Mouse (Mus musculus) lung, embryonic 14.5 days (tissue): ENCODE measurements around the gene Rbbp8nl. TPM values are rescaled to one million over a fixed set of nuclear protein-coding genes. Genes with fewer than 3 reads are reported as not detected.
"Not testable (repeated sequence)": the region's sequence is repeated elsewhere in the genome, so short reads cannot be mapped to it uniquely, and the experiment has no call there.

Source experiments
- ATAC-seq: fragments of 200-750 bp; cut with Nextera tagmentation; 2 replicates; pipeline ENCODE4 v1.8.0; 2017; ENCODE audit warnings: mild to moderate bottlenecking, moderate TSS enrichment, moderate library complexity; ENCODE audit not compliant: insufficient read depth
- DNase-seq: peaks from one replicate; pipeline ENCODE4 v3.0.0-alpha.2; 2015
- H3K27ac ChIP-seq: fragments of 300-500 bp; sonication (generic); 2 replicates; pipeline ENCODE4 v1.5.1; 2014; ENCODE audit warnings: low read depth, mild to moderate bottlenecking, moderate library complexity
- H3K27me3 ChIP-seq: fragments of 300-500 bp; sonication (generic); 2 replicates; pipeline ENCODE4 v1.6.1; 2014; ENCODE audit warnings: low read length, control low read depth; ENCODE audit not compliant: insufficient read depth
- H3K36me3 ChIP-seq: fragments of 300-500 bp; sonication (generic); 2 replicates; pipeline ENCODE4 v1.6.1; 2014; ENCODE audit warnings: control low read depth; ENCODE audit not compliant: insufficient read depth
- H3K4me1 ChIP-seq: fragments of 300-500 bp; sonication (generic); 2 replicates; pipeline ENCODE4 v1.6.1; 2014; ENCODE audit warnings: antibody characterized with exemption, control low read depth; ENCODE audit not compliant: insufficient read depth
- H3K4me2 ChIP-seq: fragments of 300-500 bp; sonication (generic); 2 replicates; pipeline ENCODE4 v1.6.1; 2014; ENCODE audit warnings: mild to moderate bottlenecking
- H3K4me3 ChIP-seq: fragments of 300-500 bp; sonication (generic); 2 replicates; pipeline ENCODE4 v1.5.1; 2014; ENCODE audit warnings: low read depth, low read length
- H3K9ac ChIP-seq: fragments of 300-500 bp; sonication (generic); 2 replicates; pipeline ENCODE4 v1.6.1; 2014
- H3K9me3 ChIP-seq: fragments of 300-500 bp; sonication (generic); 2 replicates; pipeline ENCODE4 v1.6.1; 2016; ENCODE audit warnings: low read depth, low read length, control low read depth
- CTCF ChIP-seq: IDR thresholded peaks from 2 replicates; pipeline ENCODE4 v1.5.1; 2016; ENCODE audit warnings: antibody characterized with exemption, low read depth
- WGBS: fragments of 180-500 bp; shearing (Covaris S2); extraction: QIAGEN DNeasy Blood & Tissue Kit; methylation state at CpG from one replicate; pipeline ENCODE4 v1.1.7; 2014; 5-methylcytosine and 5-hydroxymethylcytosine counted together
- polyA plus RNA-seq: library from polyadenylated mRNA; unstranded; fragments of >200 nt; fragmentation: Nextera tagmentation; extraction: Ambion mirVana; gene quantifications from 2 replicates; pipeline ENCODE4 v1.2.1, GENCODE M21; 2014

Gene Rbbp8nl
- polyA plus RNA-seq, 1 experiment from 2014 or later = 2.3 TPM

DNA sequence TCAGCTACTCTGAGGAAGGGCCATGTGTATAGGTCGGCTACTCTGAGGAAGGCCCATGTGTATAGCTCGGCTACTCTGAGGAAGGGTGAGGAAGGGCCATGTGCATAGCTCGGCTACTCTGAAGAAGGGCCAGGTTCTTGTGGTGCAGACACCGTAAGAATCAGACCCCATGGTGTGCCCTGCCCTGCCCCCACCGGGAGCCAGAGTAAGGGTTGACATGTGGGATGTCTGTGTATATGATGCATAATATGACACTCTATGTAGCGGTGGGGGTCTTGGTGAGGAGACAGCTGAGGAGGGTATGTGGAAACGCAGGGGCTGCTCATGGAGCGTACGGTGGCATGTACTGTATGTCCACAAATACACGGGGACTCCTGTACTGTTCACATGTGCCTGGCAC, 20.4 kb downstream of the Rbbp8nl start:
- Histone ChIP-seq H3K4me3 (no peak overlapping the region), H3K27ac (no peak overlapping the region), H3K27me3 (no peaks in the 10 kb centered on the region), H3K36me3 (peaks cover 39% of the 10 kb centered on the region), H3K4me2 (no peak overlapping the region), H3K4me1 (peaks cover 2% of the 10 kb centered on the region; the same call in 1 of the 2 replicates), H3K9ac (no peak overlapping the region), H3K9me3 (no peaks in the 10 kb centered on the region)
- ATAC-seq (no peak), DNase-seq (no peak)
- no peak for TF ChIP-seq CTCF
- 90% methylated on average over 10 of the region's 10 CpGs for WGBS

DNA sequence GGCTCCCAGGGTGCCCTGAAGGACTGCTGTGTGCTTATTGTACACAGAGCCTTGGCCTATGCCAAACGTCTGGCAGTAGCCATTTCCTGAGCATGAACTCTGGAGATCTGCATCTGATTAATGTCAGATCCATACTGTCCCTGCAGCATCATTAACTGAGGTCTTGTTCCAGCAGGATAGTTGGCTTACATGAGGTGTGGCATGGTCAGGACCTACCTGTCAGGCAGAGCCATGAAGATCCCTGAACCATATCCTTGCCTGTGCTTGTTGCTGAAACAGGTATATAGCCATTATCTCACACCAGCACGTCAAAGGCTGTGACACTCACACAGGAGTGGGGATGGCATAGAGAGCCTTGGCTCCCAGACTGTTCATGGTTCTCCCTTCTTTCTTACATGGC, 21.7 kb downstream of the Rbbp8nl start:
- TF ChIP-seq CTCF = no peak
- Histone ChIP-seq H3K4me3 (no peak overlapping the region), H3K4me2 (no peak overlapping the region), H3K9ac (no peak overlapping the region), H3K27ac (no peak overlapping the region), H3K36me3 (peaks cover 50% of the 10 kb centered on the region), H3K9me3 (no peaks in the 10 kb centered on the region), H3K4me1 (no peaks in the 10 kb centered on the region), H3K27me3 (no peaks in the 10 kb centered on the region)
- DNase-seq = no peak
- ATAC-seq = no peak
- WGBS = 56% methylated on average over 2 of the region's 2 CpGs

DNA sequence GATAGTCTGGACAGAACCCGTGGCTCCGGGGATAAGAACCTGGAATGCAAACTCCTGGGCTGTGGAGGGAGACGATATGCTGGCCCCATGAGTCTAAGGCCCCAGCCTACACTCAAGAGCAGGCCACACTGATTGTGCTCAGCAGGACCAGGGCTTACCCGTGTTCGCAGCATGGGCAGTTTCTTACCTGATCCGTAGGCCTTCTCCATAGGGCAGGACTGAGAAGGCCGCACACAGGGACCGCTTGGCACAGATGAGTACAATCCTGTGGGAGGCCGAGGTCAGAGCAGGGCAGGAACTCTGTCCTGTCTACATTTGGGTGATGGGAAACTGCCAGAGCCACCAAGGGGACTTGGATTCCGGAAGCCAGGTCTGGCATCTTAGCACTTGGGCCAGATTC, 26.8 kb downstream of the Rbbp8nl start:
- 82% methylated on average over 10 of the region's 10 CpGs for WGBS
- Histone ChIP-seq H3K36me3 (peaks cover 77% of the 10 kb centered on the region), H3K4me1 (peaks cover 3% of the 10 kb centered on the region; the same call in 1 of the 2 replicates), H3K9me3 (no peaks in the 10 kb centered on the region), H3K27me3 (no peaks in the 10 kb centered on the region), H3K9ac (no peak overlapping the region), H3K4me2 (no peak overlapping the region), H3K27ac (no peak overlapping the region), H3K4me3 (no peak overlapping the region)
- DNase-seq (no peak), ATAC-seq (no peak)
- no peak for TF ChIP-seq CTCF

DNA sequence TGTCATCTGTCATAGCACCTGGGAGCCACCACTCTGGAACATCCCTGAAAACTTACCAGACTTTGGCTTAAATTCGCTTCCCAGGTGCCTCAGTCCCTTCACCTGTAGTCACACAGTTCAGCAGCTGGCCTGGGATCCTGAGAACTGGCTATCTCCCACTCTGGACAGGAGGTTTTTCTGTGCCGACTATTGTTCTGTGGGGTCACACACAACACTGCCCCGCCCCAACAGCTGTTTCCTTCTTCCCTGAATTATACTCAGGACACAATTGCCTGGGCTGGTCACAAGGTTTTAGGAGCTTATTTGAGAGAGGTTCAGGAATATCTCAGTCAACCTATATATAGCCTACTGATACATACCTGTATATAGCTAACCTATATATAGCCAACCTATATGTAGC, 27.2 kb downstream of the Rbbp8nl start:
- TF ChIP-seq CTCF = no peak
- no peaks in the 10 kb centered on the region for H3K9me3 ChIP-seq
- no peak overlapping the region for H3K9ac ChIP-seq
- H3K4me2 ChIP-seq = no peak overlapping the region
- H3K27me3 ChIP-seq = no peaks in the 10 kb centered on the region
- peaks cover 78% of the 10 kb centered on the region for H3K36me3 ChIP-seq
- WGBS = 69% methylated on average over 3 of the region's 3 CpGs
- no peak overlapping the region for H3K27ac ChIP-seq
- peaks cover 4% of the 10 kb centered on the region; the same call in 1 of the 2 replicates for H3K4me1 ChIP-seq
- no peak overlapping the region for H3K4me3 ChIP-seq
- no peak for ATAC-seq
- peak; percentile 42 for DNase-seq

DNA sequence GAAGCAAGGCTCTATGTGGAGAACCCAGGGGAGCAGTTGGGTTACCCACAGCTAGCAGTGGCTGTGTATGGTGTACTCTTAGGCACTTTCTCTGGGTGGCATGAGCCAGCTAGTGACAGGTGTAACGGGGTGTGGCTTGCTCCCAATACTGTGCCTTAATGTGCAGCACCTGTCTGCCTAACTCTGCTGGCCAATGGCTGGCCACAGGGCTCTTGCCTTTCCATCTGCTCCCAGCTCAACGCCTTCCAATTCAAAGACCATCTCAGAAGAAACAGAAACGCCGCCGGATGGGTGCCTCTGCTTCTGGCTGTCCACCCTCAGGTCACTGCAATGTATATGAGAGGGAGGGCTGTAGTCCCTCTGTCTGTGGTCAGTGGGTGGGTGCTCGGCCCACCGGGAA, 27.8 kb downstream of the Rbbp8nl start:
- H3K9me3 ChIP-seq = no peaks in the 10 kb centered on the region
- H3K4me2 ChIP-seq = no peak overlapping the region
- DNase-seq (no peak), ATAC-seq (no peak)
- H3K36me3 ChIP-seq = peaks cover 76% of the 10 kb centered on the region
- peaks cover 4% of the 10 kb centered on the region; the same call in 1 of the 2 replicates for H3K4me1 ChIP-seq
- no peaks in the 10 kb centered on the region for H3K27me3 ChIP-seq
- no peak overlapping the region for H3K4me3 ChIP-seq
- H3K27ac ChIP-seq = no peak overlapping the region
- no peak overlapping the region for H3K9ac ChIP-seq
- TF ChIP-seq CTCF = no peak
- WGBS = 86% methylated on average over 7 of the region's 7 CpGs

DNA sequence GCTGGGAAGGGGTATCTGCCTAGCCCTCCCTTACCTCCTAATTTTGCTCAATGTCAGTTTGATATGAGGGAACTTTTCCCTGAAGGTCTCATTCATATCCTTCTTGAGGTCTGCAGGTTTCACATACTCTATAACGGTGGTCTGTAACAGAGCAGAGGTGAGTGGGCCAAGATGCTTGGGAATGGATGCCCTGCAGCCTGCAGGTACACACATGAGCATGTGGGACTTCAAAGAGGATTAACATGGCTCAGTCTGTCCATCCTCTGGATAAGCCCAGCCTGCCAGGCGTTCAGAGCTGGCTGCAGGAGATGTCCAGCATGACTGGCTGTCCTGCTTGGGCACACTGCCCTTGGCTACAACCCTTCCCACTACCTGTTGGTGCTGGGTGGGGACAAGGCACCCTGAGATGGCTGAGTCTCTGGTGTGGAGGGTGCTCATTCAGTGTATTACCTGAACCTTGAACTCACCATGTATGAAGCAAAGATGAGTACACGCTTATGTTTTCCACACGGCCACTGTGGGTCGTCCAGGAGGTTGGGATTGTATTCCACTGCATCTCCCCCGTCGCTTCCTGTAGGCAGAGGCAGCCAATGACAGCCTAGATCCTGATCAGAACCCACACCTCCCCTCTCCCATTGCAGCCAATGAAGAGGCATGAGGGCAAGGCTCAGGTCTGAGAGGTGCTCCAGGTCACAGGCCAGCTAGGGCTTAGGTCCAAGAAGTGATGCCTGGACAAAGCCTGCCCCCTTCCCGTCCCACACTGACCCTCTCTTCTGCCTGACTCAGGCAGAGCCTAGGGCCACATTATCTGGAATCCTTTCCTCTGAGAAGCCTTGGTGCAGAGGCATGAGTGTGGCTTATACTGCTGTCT, 28.8 kb downstream of the Rbbp8nl start:
- Histone ChIP-seq H3K4me2 (no peak overlapping the region), H3K36me3 (peaks cover 67% of the 10 kb centered on the region), H3K27me3 (no peaks in the 10 kb centered on the region), H3K27ac (no peak overlapping the region), H3K4me3 (no peak overlapping the region), H3K9me3 (no peaks in the 10 kb centered on the region), H3K9ac (no peak overlapping the region), H3K4me1 (peaks cover 6% of the 10 kb centered on the region; the same call in 1 of the 2 replicates)
- no peak for DNase-seq
- WGBS = 48% methylated on average over 8 of the region's 8 CpGs
- no peak for ATAC-seq
- TF ChIP-seq CTCF = no peak

DNA sequence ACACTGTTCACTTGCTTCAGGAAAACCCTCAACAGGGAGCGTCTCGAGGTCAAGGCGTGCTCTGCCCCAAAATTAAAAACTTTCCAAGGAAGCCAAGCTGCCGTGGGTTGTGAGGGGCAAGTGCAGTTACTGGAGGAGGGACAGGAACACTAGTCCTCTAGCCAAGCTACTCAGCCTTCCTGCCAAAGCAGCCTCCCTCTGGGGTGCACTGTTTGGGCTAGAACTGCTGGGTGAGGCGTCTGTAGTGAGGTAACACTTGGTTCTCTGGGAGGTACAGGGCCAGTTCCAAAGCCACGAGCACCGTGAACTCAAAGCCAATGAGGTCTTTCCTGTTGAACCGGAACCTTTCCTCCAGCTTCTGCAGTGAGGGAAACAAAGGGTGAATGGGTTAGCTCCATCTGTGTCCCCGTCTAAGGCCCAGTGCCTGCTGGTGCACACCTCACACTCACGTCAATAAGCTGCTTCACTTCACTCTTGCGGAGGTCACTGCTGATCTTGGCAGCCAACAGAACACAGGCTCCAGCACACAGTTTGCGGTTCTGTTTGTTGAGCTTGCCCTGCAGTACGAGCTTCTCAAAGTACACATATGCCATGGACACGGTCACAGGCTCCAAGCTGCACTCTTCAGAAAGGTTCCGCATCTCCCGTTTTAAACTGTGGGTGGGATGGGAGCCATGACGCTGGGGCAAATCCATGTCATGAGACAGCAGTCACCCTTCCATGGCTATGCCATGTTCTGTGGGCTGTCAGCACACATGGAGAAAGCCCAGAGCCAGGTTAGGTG, 29.7 kb downstream of the Rbbp8nl start:
- H3K36me3 ChIP-seq = peaks cover 67% of the 10 kb centered on the region
- not testable (repeated sequence) for H3K9me3 ChIP-seq, H3K27ac ChIP-seq, H3K9ac ChIP-seq, H3K4me3 ChIP-seq, H3K4me1 ChIP-seq, H3K27me3 ChIP-seq, ATAC-seq, H3K4me2 ChIP-seq, DNase-seq
- 57% methylated on average over 17 of the region's 17 CpGs for WGBS

DNA sequence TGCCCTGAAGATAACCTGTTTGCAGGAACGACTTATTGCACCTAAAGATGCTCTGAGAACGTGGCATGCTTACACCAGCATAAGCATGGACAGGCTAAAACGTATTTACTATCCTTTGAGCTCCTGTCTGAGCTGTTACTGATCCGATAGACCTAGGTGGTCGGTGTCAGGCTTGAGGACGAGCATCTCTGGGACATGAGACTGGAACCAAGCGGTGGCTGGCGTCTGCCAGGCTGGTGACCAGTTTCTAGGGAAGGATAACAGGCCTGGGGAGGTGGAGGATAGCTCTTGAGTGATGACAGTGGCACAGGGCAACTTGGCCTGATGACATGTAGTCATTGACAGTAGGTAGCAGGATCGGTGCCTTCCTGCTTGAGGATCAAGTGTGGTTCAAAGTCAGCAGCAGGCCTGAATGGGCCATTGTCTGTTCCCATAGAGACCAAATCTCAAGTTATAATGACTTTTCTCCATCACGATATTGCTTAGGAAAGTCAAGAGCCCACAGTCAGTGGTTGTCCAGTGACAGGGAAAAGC, 30.7 kb downstream of the Rbbp8nl start:
- H3K9me3 ChIP-seq, ATAC-seq, H3K27ac ChIP-seq, H3K9ac ChIP-seq, H3K27me3 ChIP-seq, H3K4me1 ChIP-seq, H3K4me3 ChIP-seq, H3K4me2 ChIP-seq, DNase-seq: not testable (repeated sequence)
- peaks cover 59% of the 10 kb centered on the region for H3K36me3 ChIP-seq
- WGBS = 77% methylated on average over 10 of the region's 10 CpGs
